ENCODE assay signal across 18 mouse cellular contexts in genomic region chr13:44626806-44627205, GRCm38 (mm10).
DNase-seq lines count a peak whose midpoint lies in the region; ATAC-seq and TF ChIP-seq lines count a peak whose summit lies in the region.
"Had no signal": no experiment of that assay in that cellular context is flagged by ENCODE, and none has a peak within 500 bp of the region (broad histone marks: within the 10 kb centered on the region; RNA-seq: fewer than 3 reads in every experiment).

No protein-coding gene starts in this region.

- ATAC-seq in heart, embryonic 16.5 days (replicated peaks; ENCODE audit: extremely low read depth, insufficient read depth, low FRiP score), result peak; percentile 64
- ATAC-seq in lung, postnatal 0 days, result peak; percentile 53
- ATAC-seq: forebrain, embryonic 15.5 days; midbrain, embryonic 13.5 days had no signal

- peaks cover 62% of the 10 kb centered on the region for H3K4me1 ChIP-seq in heart, embryonic 10.5 days
- H3K4me1 ChIP-seq in heart, embryonic 16.5 days (ENCODE audit: control insufficient read depth, insufficient read depth, low read length), result peaks cover 62% of the 10 kb centered on the region
- no peaks in the 10 kb centered on the region; the same call in 1 of the 2 replicates for H3K4me1 ChIP-seq in lung, postnatal 0 days (ENCODE audit: insufficient read depth, low read depth, low read length)

- H3K27me3 ChIP-seq in heart, embryonic 10.5 days (ENCODE audit: insufficient read depth, poor library complexity, severe bottlenecking), result no peaks in the 10 kb centered on the region
- no peaks in the 10 kb centered on the region for H3K27me3 ChIP-seq in heart, embryonic 16.5 days (ENCODE audit: control insufficient read depth, insufficient read depth, low read length)
- H3K27me3 ChIP-seq in lung, postnatal 0 days (replicated peaks; ENCODE audit: insufficient read depth, low read length), result no peaks in the 10 kb centered on the region
- H3K27me3 ChIP-seq: forebrain, embryonic 15.5 days; liver, embryonic 15.5 days had no signal

- TF ChIP-seq EP300 in lung, postnatal 0 days (IDR thresholded peaks at IDR 0.05), result peak; percentile 37; the same call in 1 of the 2 replicates

- H3K27ac ChIP-seq in heart, embryonic 10.5 days, result peak overlapping the region; percentile 24; the same call in 1 of the 2 replicates
- peak overlapping the region; percentile 67 for H3K27ac ChIP-seq in heart, embryonic 16.5 days (ENCODE audit: low read length)
- no peak overlapping the region for H3K27ac ChIP-seq in lung, postnatal 0 days (ENCODE audit: low read length)
- H3K27ac ChIP-seq: forebrain, embryonic 15.5 days; hindbrain, embryonic 14.5 days; layer of hippocampus, adult 2 months; liver, embryonic 15.5 days; midbrain, embryonic 13.5 days had no signal

- 20% methylated on average over 11 of the region's 11 CpGs for WGBS in heart, embryonic 10.5 days
- 19% methylated on average over 11 of the region's 11 CpGs for WGBS in heart, embryonic 16.5 days
- 19% methylated on average over 11 of the region's 11 CpGs for WGBS in lung, postnatal 0 days

- H3K4me3 ChIP-seq in heart, embryonic 10.5 days, result no peak overlapping the region
- no peak overlapping the region for H3K4me3 ChIP-seq in heart, embryonic 16.5 days (ENCODE audit: low read length)
- no peak overlapping the region for H3K4me3 ChIP-seq in lung, postnatal 0 days (ENCODE audit: low read depth, low read length)
- H3K4me3 ChIP-seq: forebrain, embryonic 15.5 days; layer of hippocampus, adult 2 months; liver, embryonic 15.5 days; midbrain, embryonic 13.5 days had no signal

- 0 out of 2 replicates have a peak overlapping the region, but pooled peaks have one; percentile 16 for H3K9ac ChIP-seq in heart, embryonic 16.5 days (ENCODE audit: low read length)
- H3K9ac ChIP-seq in lung, postnatal 0 days (replicated peaks; ENCODE audit: low read depth), result no peak overlapping the region
- H3K9ac ChIP-seq: forebrain, embryonic 15.5 days; hindbrain, embryonic 14.5 days; liver, embryonic 15.5 days; midbrain, embryonic 13.5 days had no signal

- 0 out of 2 replicates have a peak overlapping the region, but pooled peaks have one; percentile 15 for H3K4me2 ChIP-seq in heart, embryonic 16.5 days (ENCODE audit: low read depth, low read length)
- no peak overlapping the region for H3K4me2 ChIP-seq in lung, postnatal 0 days (replicated peaks; ENCODE audit: low read depth, low read length)
- H3K4me2 ChIP-seq: forebrain, embryonic 15.5 days; hindbrain, embryonic 14.5 days; liver, embryonic 15.5 days; midbrain, embryonic 13.5 days had no signal

- no peaks in the 10 kb centered on the region for H3K9me3 ChIP-seq in heart, embryonic 10.5 days
- H3K9me3 ChIP-seq in heart, embryonic 16.5 days (replicated peaks; ENCODE audit: control insufficient read depth, low read length), result no peaks in the 10 kb centered on the region
- H3K9me3 ChIP-seq in lung, postnatal 0 days (ENCODE audit: low read length), result no peaks in the 10 kb centered on the region
- H3K9me3 ChIP-seq: forebrain, embryonic 15.5 days; G1E; liver, embryonic 15.5 days; midbrain, embryonic 13.5 days had no signal

- intact Hi-C loops in heart, postnatal 36 days (cut with DNase I), result no loop called here

- TF ChIP-seq CTCF in lung, postnatal 0 days (IDR thresholded peaks at IDR 0.05), result no peak

- no peaks in the 10 kb centered on the region for H3K36me3 ChIP-seq in heart, embryonic 10.5 days
- no peaks in the 10 kb centered on the region for H3K36me3 ChIP-seq in heart, embryonic 16.5 days (ENCODE audit: control insufficient read depth, insufficient read depth)
- no peaks in the 10 kb centered on the region for H3K36me3 ChIP-seq in lung, postnatal 0 days (ENCODE audit: insufficient read depth, low read length)
- H3K36me3 ChIP-seq: forebrain, embryonic 15.5 days; G1E; liver, embryonic 15.5 days; midbrain, embryonic 13.5 days had no signal

- DNase-seq in heart, embryonic 10.5 days (ENCODE audit: low spot score), result no peak
- DNase-seq in heart, postnatal 36 days, result no peak
- DNase-seq in adrenal gland, adult 8-10 months, result peak; percentile 58
- peak; percentile 63 for DNase-seq in lung, postnatal 0 days (ENCODE audit: low spot score)
- no peak for DNase-seq in embryo, embryonic 9.5 days (ENCODE audit: extremely low spot score)
- DNase-seq in thymus, postnatal 4 days, result no peak
- DNase-seq in urinary bladder, adult 18-20 months (ENCODE audit: low spot score in 2 of 2), result no peak
- DNase-seq: cerebellum, postnatal 25 days; gastrocnemius, postnatal 10 days; kidney, adult 9 months; thymus, adult 2 months had no signal

Comparison
In these comparisons a context has a peak if more than half of its experiments do, and no peak if none do; other contexts are left out.
1. DNase-seq: peak in adrenal gland, adult 8-10 months (single experiment) and lung, postnatal 0 days (single experiment); none in heart, embryonic 10.5 days (single experiment), heart, postnatal 36 days (0 of 2), embryo, embryonic 9.5 days (single experiment), thymus, postnatal 4 days (single experiment) and urinary bladder, adult 18-20 months (0 of 2).